Mouse (Mus musculus) neural tube, embryonic 14.5 days (tissue): Measurements from ENCODE around the gene Syvn1. TPM values are rescaled to one million over a fixed set of nuclear protein-coding genes. Genes with fewer than 3 reads are reported as not detected.

Experiments used
- ATAC-seq: fragments of 200-750 bp; cut with Nextera tagmentation; 2 replicates; pipeline ENCODE4 v1.8.0; 2017; ENCODE audit warnings: low read depth, mild to moderate bottlenecking, moderate TSS enrichment, moderate library complexity
- H3K27ac ChIP-seq: fragments of 300-500 bp; sonication (generic); 2 replicates; pipeline ENCODE4 v1.5.1; 2014; ENCODE audit warnings: low read depth, mild to moderate bottlenecking, control low read depth, low read length, moderate library complexity, mixed read lengths
- H3K27me3 ChIP-seq: fragments of 300-500 bp; sonication (generic); 2 replicates; pipeline ENCODE4 v1.6.1; 2014; ENCODE audit warnings: low read length; ENCODE audit not compliant: control insufficient read depth, insufficient read depth
- H3K36me3 ChIP-seq: fragments of 300-500 bp; sonication (generic); 2 replicates; pipeline ENCODE4 v1.6.1; 2014; ENCODE audit warnings: low read length, mixed read lengths; ENCODE audit not compliant: control insufficient read depth, insufficient read depth
- H3K4me1 ChIP-seq: fragments of 300-500 bp; sonication (generic); 2 replicates; pipeline ENCODE4 v1.6.1; 2014; ENCODE audit warnings: low read length; ENCODE audit not compliant: control insufficient read depth, insufficient read depth
- H3K4me2 ChIP-seq: fragments of 300-500 bp; sonication (generic); 2 replicates; pipeline ENCODE4 v1.6.1; 2014; ENCODE audit warnings: mild to moderate bottlenecking, low read depth, low read length, control low read depth
- H3K4me3 ChIP-seq: fragments of 300-500 bp; sonication (generic); 2 replicates; pipeline ENCODE4 v1.5.1; 2014; ENCODE audit warnings: low read depth, low read length, control low read depth, mixed read lengths
- H3K9ac ChIP-seq: fragments of 300-500 bp; sonication (generic); replicated peaks from 2 replicates; pipeline ENCODE4 v1.6.1; 2014; ENCODE audit warnings: low read depth, mild to moderate bottlenecking, control low read depth, low read length, mixed read lengths
- H3K9me3 ChIP-seq: fragments of 300-500 bp; sonication (generic); 2 replicates; pipeline ENCODE4 v1.6.1; 2016; ENCODE audit warnings: low read length; ENCODE audit not compliant: control insufficient read depth
- WGBS: fragments of 180-500 bp; shearing (Covaris S2); extraction: QIAGEN DNeasy Blood & Tissue Kit; methylation state at CpG from one replicate; pipeline ENCODE4 v1.1.7; 2014; 5-methylcytosine and 5-hydroxymethylcytosine counted together
- polyA plus RNA-seq: library from polyadenylated mRNA; unstranded; fragments of >200 nt; fragmentation: Nextera tagmentation; extraction: Ambion mirVana; gene quantifications from 2 replicates; pipeline ENCODE4 v1.2.1, GENCODE M21; 2014

The Syvn1 gene
- polyA plus RNA-seq, 1 experiment from 2014 or later: 35.3 TPM

- H3K4me1 ChIP-seq: peaks cover 26% of the 10 kb centered on the region
- ATAC-seq: no peak
- no peaks in the 10 kb centered on the region for H3K9me3 ChIP-seq
- no peak overlapping the region for H3K27ac ChIP-seq
- H3K36me3 ChIP-seq: peaks cover 11% of the 10 kb centered on the region
- H3K9ac ChIP-seq: no peak overlapping the region
- peak overlapping the region; percentile 78; the same call in 1 of the 2 replicates for H3K4me3 ChIP-seq
- no peaks in the 10 kb centered on the region for H3K27me3 ChIP-seq
- peak overlapping the region; percentile 83 for H3K4me2 ChIP-seq
- WGBS: 85% methylated on average over 5 of the region's 5 CpGs
Measured at GRCm38 (mm10) chr19:6058966-6059365, 12.6 kb downstream of the Syvn1 start.

DNA sequence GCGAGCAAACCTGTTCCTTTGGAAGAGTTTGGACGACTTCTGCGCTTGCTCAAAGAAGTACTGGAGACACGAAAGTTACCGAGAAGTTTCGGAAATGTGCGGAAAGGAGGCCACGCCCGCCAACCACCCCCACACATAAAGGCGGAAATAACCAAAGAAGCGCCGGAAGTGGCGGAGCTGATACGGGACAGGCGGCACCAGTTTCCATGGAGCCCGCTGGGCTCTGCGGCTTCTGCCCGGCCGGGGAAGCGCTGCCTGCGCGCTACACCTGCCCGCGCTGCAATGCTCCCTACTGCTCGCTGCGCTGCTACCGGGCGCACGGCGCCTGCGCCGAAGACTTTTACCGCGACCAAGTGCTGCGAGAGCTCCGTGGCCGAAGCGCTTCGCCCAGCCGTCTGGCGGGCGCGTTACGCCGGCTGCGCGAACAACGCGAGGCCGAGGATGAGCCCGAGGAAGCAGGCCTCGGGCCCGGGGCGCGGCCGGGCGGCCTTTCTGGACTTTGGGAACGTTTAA, 14.7 kb downstream of the Syvn1 start, which contains the start of gene Znhit2:
Gene Znhit2 (plus strand): TSS at position 172 of the 513 bp plus-strand sequence.
- H3K36me3 ChIP-seq: no peaks in the 10 kb centered on the region; the same call in 1 of the 2 replicates
- H3K4me1 ChIP-seq: peaks cover 28% of the 10 kb centered on the region
- H3K9me3 ChIP-seq: no peaks in the 10 kb centered on the region
- H3K9ac ChIP-seq: peak within 1 kb of the TSS; percentile 87
- H3K4me2 ChIP-seq: peak within 1 kb of the TSS; percentile 100
- H3K27ac ChIP-seq: peak within 1 kb of the TSS; percentile 85
- WGBS: under 1% methylated on average over 58 of the region's 58 CpGs
- peak within 1 kb of the TSS; percentile 84 for H3K4me3 ChIP-seq
- no peaks in the 10 kb centered on the region for H3K27me3 ChIP-seq
- ATAC-seq: peak; percentile 70

GRCm38 (mm10) chr19:6061641-6062302, 15.4 kb downstream of the Syvn1 start:
- no peak for ATAC-seq
- 1% methylated on average over 44 of the region's 44 CpGs for WGBS
- H3K27me3 ChIP-seq: no peaks in the 10 kb centered on the region
- peak overlapping the region; percentile 100 for H3K4me2 ChIP-seq
- H3K27ac ChIP-seq: peak overlapping the region; percentile 85
- H3K4me1 ChIP-seq: peaks cover 28% of the 10 kb centered on the region
- peak overlapping the region; percentile 87 for H3K9ac ChIP-seq
- no peaks in the 10 kb centered on the region; the same call in 1 of the 2 replicates for H3K36me3 ChIP-seq
- H3K9me3 ChIP-seq: no peaks in the 10 kb centered on the region
- peak overlapping the region; percentile 84 for H3K4me3 ChIP-seq

GRCm38 (mm10) chr19:6062418-6062817, 16.0 kb downstream of the Syvn1 start:
- Histone ChIP-seq H3K27me3 (no peaks in the 10 kb centered on the region), H3K4me2 (peak overlapping the region; percentile 100), H3K4me1 (peaks cover 28% of the 10 kb centered on the region), H3K36me3 (no peaks in the 10 kb centered on the region; the same call in 1 of the 2 replicates), H3K4me3 (peak overlapping the region; percentile 84), H3K27ac (peak overlapping the region; percentile 85; the same call in 1 of the 2 replicates), H3K9me3 (no peaks in the 10 kb centered on the region), H3K9ac (peak overlapping the region; percentile 87)
- WGBS: 71% methylated on average over 5 of the region's 5 CpGs
- no peak for ATAC-seq

DNA sequence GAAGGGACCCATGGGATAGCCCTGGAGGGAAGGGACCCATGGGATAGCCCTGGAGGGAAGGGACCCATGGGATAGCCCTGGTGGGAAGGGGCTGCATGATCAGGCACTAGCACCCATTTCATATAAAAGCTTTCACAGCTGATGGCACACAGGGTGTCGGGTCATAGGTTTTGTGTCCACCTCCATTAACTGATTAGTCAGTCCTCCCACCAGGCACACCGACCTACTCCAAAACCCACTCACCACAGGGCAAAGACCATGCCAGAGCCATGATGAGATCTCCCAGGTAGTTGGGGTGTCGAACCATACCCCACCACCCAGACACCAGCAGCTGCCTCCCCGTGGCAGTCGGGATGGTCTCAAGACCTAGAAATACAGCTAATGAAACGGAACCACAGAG, 16.7 kb downstream of the Syvn1 start:
- no peak overlapping the region for H3K4me2 ChIP-seq
- H3K27me3 ChIP-seq: no peaks in the 10 kb centered on the region
- no peaks in the 10 kb centered on the region; the same call in 1 of the 2 replicates for H3K36me3 ChIP-seq
- no peaks in the 10 kb centered on the region for H3K9me3 ChIP-seq
- peaks cover 29% of the 10 kb centered on the region for H3K4me1 ChIP-seq
- 97% methylated on average over 6 of the region's 6 CpGs for WGBS
- H3K9ac ChIP-seq: no peak overlapping the region
- ATAC-seq: no peak
- H3K4me3 ChIP-seq: no peak overlapping the region
- H3K27ac ChIP-seq: no peak overlapping the region

DNA sequence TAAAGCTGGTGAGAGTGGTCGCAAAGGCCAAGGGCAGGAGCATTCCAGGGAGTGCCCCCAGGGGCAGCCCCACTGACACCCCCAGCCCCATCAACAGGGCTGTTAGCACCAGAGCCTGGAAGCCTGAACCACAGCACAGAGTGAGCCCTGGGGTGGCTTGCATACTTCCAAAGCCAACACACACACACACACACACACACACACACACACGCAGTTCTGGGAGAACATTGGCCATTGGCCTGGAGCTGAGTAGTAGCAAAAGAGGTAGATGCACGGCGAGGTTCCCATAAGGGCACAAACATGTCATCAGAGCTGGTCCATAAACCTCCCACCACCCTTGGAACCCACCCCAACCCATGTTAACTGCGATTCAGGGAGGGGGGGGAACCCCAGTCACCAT, 20.2 kb downstream of the Syvn1 start:
- no peaks in the 10 kb centered on the region for H3K9me3 ChIP-seq
- peaks cover 11% of the 10 kb centered on the region for H3K36me3 ChIP-seq
- 31% methylated on average over 5 of the region's 5 CpGs for WGBS
- ATAC-seq: peak; percentile 7
- peak overlapping the region; percentile 87 for H3K27ac ChIP-seq
- H3K4me3 ChIP-seq: peak overlapping the region; percentile 47
- H3K27me3 ChIP-seq: no peaks in the 10 kb centered on the region
- H3K9ac ChIP-seq: peak overlapping the region; percentile 57
- H3K4me2 ChIP-seq: peak overlapping the region; percentile 96
- peaks cover 26% of the 10 kb centered on the region for H3K4me1 ChIP-seq

DNA sequence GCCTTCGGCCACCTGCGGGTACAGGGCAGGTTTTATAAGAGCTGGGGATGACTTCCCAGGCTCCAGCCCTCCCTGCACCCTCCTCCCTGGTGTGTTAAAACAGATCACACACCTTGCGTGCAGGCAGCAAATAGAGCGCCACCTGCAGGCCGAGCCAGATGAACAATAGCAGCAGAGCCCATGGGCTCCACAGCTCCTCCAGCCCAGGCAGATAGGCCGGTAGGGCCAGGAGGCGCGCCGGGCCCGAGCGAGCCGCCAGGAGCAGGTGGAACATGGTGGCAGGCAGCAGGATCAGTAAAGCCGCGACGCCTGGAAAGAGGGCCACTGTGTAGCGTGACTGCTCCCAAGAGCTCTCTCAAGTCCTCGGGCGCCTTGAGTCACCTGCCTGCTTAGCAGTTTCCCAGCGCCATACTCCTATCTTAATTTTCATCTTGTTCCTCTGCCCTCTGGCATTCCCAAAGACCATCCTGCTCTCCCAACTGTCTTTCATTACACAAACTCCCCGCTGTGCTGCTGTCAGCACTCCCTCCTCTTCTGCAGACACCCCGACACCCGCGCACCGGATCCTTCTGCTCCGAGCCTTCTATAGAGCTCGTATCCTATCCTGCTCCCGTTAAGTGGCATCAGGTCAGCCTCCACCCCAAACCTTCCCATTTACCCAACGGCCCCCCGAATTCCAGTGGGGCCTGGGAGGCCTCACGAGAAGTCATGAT, 20.8 kb downstream of the Syvn1 start:
- Histone ChIP-seq H3K9ac (peak overlapping the region; percentile 57), H3K4me2 (peak overlapping the region; percentile 96), H3K36me3 (peaks cover 12% of the 10 kb centered on the region), H3K27me3 (no peaks in the 10 kb centered on the region), H3K27ac (peak overlapping the region; percentile 87), H3K9me3 (no peaks in the 10 kb centered on the region), H3K4me1 (peaks cover 21% of the 10 kb centered on the region), H3K4me3 (peak overlapping the region; percentile 47)
- WGBS: under 1% methylated on average over 30 of the region's 30 CpGs
- ATAC-seq: peak; percentile 75

GRCm38 (mm10) chr19:6067724-6068415, 21.5 kb downstream of the Syvn1 start, which contains the start of gene Tm7sf2:
TSS of gene Tm7sf2 (minus strand) at chr19:6068373.
- Histone ChIP-seq H3K9ac (peak within 1 kb of the TSS; percentile 57), H3K27me3 (no peaks in the 10 kb centered on the region), H3K9me3 (no peaks in the 10 kb centered on the region), H3K36me3 (peaks cover 15% of the 10 kb centered on the region), H3K4me3 (peak within 1 kb of the TSS; percentile 47), H3K4me1 (peaks cover 15% of the 10 kb centered on the region; the same call in 1 of the 2 replicates), H3K27ac (peak within 1 kb of the TSS; percentile 87), H3K4me2 (peak within 1 kb of the TSS; percentile 96)
- WGBS: 7% methylated on average over 33 of the region's 33 CpGs
- ATAC-seq: peak; percentile 89
